Mouse (Mus musculus) midbrain, postnatal 0 days (tissue): ENCODE results near the gene Rftn1. TPM values are rescaled to one million over a fixed set of nuclear protein-coding genes. Genes with fewer than 3 reads are reported as not detected.
A peak's percentile ranks its signal among the peaks of the same experiment; 100 is the strongest.

Source experiments
- ATAC-seq: fragments of 200-750 bp; cut with Nextera tagmentation; 2 replicates; pipeline ENCODE4 v1.8.0; 2017; ENCODE audit warnings: moderate number of reproducible peaks, mild to moderate bottlenecking, moderate TSS enrichment, moderate library complexity; ENCODE audit not compliant: low FRiP score
- DNase-seq: peaks from one replicate; pipeline ENCODE4 v3.0.0-alpha.2; 2015; ENCODE audit warnings: low spot score
- H3K27ac ChIP-seq: fragments of 300-500 bp; sonication (generic); 2 replicates; pipeline ENCODE4 v1.5.1; 2014; ENCODE audit warnings: low read depth, mild to moderate bottlenecking, low read length, mixed read lengths
- H3K27me3 ChIP-seq: fragments of 300-500 bp; sonication (generic); 2 replicates; pipeline ENCODE4 v1.6.1; 2014; ENCODE audit warnings: low read length, control low read depth, mixed read lengths; ENCODE audit not compliant: insufficient read depth
- H3K36me3 ChIP-seq: fragments of 300-500 bp; sonication (generic); 2 replicates; pipeline ENCODE4 v1.6.1; 2014; ENCODE audit warnings: low read length, control low read depth, mixed read lengths; ENCODE audit not compliant: insufficient read depth
- H3K4me1 ChIP-seq: fragments of 300-500 bp; sonication (generic); 2 replicates; pipeline ENCODE4 v1.6.1; 2014; ENCODE audit warnings: mild to moderate bottlenecking, control low read depth, antibody characterized with exemption, low read length, mixed read lengths; ENCODE audit not compliant: insufficient read depth
- H3K4me2 ChIP-seq: fragments of 300-500 bp; sonication (generic); 2 replicates; pipeline ENCODE4 v1.6.1; 2014; ENCODE audit warnings: low read depth, mild to moderate bottlenecking, low read length, mixed read lengths; ENCODE audit not compliant: poor library complexity, severe bottlenecking
- H3K4me3 ChIP-seq: fragments of 300-500 bp; sonication (generic); 2 replicates; pipeline ENCODE4 v1.5.1; 2014; ENCODE audit warnings: low read depth, mild to moderate bottlenecking, low read length, moderate library complexity
- H3K9ac ChIP-seq: fragments of 300-500 bp; sonication (generic); replicated peaks from 2 replicates; pipeline ENCODE4 v1.6.1; 2014; ENCODE audit warnings: mild to moderate bottlenecking, low read length, moderate library complexity, mixed read lengths; ENCODE audit not compliant: poor library complexity, severe bottlenecking
- H3K9me3 ChIP-seq: fragments of 300-500 bp; sonication (generic); 2 replicates; pipeline ENCODE4 v1.6.1; 2016; ENCODE audit warnings: low read length, control low read depth
- CTCF ChIP-seq: IDR thresholded peaks from 2 replicates; pipeline ENCODE4 v1.5.1; 2016; ENCODE audit warnings: antibody characterized with exemption, mild to moderate bottlenecking
- WGBS: fragments of 180-500 bp; shearing (Covaris S2); extraction: QIAGEN DNeasy Blood & Tissue Kit; methylation state at CpG from one replicate; pipeline ENCODE4 v1.1.7; 2014; 5-methylcytosine and 5-hydroxymethylcytosine counted together
- polyA plus RNA-seq: library from polyadenylated mRNA; unstranded; fragments of >200 nt; fragmentation: Nextera tagmentation; extraction: Ambion mirVana; gene quantifications from 2 replicates; pipeline ENCODE4 v1.2.1, GENCODE M21; 2015
- total RNA-seq: library from RNA; depleted of rRNA; stranded (reverse); fragments of >200 nt; gene quantifications from 2 replicates; pipeline ENCODE4 v1.2.3, GENCODE M21; 2014

Rftn1 gene
- total and polyA plus RNA-seq, 2 experiments from 2014 or later = 28.2 to 46.4 TPM

- Histone ChIP-seq H3K27ac (no peak overlapping the region), H3K9me3 (no peaks in the 10 kb centered on the region), H3K27me3 (no peaks in the 10 kb centered on the region), H3K36me3 (no peaks in the 10 kb centered on the region), H3K4me1 (no peaks in the 10 kb centered on the region), H3K4me2 (no peak overlapping the region), H3K4me3 (no peak overlapping the region), H3K9ac (no peak overlapping the region)
- DNase-seq (no peak), ATAC-seq (no peak)
- 75% methylated on average over 8 of the region's 8 CpGs for WGBS
- no peak for TF ChIP-seq CTCF
These were observed 75.8 kb downstream of the Rftn1 start for GRCm38 (mm10) chr17:50114659-50115058.

DNA sequence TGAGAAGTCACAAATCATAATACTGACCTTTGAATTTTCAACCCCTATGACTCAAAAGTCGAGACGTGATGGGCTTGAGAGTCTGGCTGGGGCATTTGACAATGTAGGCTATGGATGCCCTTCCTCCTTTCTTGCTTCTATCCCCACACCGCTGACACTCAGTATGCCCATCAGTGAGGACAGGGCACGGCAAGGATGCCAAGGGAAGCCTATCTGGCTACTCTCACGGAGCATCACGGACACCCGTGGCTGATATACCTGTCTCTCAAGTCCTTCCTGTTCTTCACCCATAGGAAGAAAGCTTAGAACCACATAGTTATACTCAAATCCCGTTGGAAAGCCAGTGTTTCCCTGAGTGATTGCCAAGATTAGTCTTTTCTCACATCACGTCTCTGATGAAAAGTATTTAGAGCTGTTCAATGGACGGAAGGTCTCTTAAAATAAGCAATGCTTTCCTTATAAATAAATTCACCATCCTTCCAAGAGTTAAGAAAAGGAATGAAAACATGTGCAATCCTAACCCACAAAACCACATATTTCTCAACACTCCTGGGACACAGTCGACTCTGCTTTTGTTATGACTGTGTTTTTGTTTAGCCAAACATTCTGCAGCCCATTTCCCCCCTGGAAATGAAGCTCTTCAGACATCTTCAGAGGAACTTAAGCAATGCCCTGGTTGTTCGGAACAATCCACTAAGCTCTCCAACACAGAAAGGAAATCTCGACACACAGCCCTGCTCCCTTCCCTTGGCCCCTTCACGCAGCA lies 79.6 kb downstream of the Rftn1 start:
- DNase-seq (no peak), ATAC-seq (no peak)
- no peaks in the 10 kb centered on the region for H3K36me3 ChIP-seq
- 71% methylated on average over 14 of the region's 14 CpGs for WGBS
- no peak overlapping the region for H3K4me2 ChIP-seq
- H3K27me3 ChIP-seq = no peaks in the 10 kb centered on the region
- H3K4me3 ChIP-seq = no peak overlapping the region
- no peak overlapping the region for H3K9ac ChIP-seq
- TF ChIP-seq CTCF = no peak
- H3K4me1 ChIP-seq = no peaks in the 10 kb centered on the region
- H3K9me3 ChIP-seq = no peaks in the 10 kb centered on the region
- no peak overlapping the region for H3K27ac ChIP-seq

- Histone ChIP-seq H3K4me1 (no peaks in the 10 kb centered on the region), H3K4me3 (no peak overlapping the region), H3K4me2 (no peak overlapping the region), H3K36me3 (no peaks in the 10 kb centered on the region), H3K9me3 (no peaks in the 10 kb centered on the region), H3K27me3 (no peaks in the 10 kb centered on the region), H3K27ac (no peak overlapping the region), H3K9ac (no peak overlapping the region)
- WGBS = 99% methylated on average over 10 of the region's 10 CpGs
- TF ChIP-seq CTCF = no peak
- DNase-seq = no peak
- ATAC-seq = no peak
These were observed 83.7 kb downstream of the Rftn1 start for GRCm38 (mm10) chr17:50106811-50107210.

GRCm38 (mm10) chr17:50104131-50104530 lies 86.3 kb downstream of the Rftn1 start:
- WGBS = 75% methylated on average over 3 of the region's 3 CpGs
- no peaks in the 10 kb centered on the region for H3K36me3 ChIP-seq
- no peaks in the 10 kb centered on the region for H3K9me3 ChIP-seq
- no peak for TF ChIP-seq CTCF
- 0 out of 2 replicates have a peak, but pooled peaks cover 2% of the 10 kb centered on the region for H3K4me1 ChIP-seq
- H3K4me2 ChIP-seq = no peak overlapping the region
- no peak for ATAC-seq
- no peak overlapping the region for H3K4me3 ChIP-seq
- H3K27ac ChIP-seq = no peak overlapping the region
- no peak overlapping the region for H3K9ac ChIP-seq
- DNase-seq = no peak
- H3K27me3 ChIP-seq = no peaks in the 10 kb centered on the region

GRCm38 (mm10) chr17:50101416-50101815 lies 89.1 kb downstream of the Rftn1 start:
- Histone ChIP-seq H3K27ac (no peak overlapping the region), H3K4me3 (no peak overlapping the region), H3K9me3 (no peaks in the 10 kb centered on the region), H3K27me3 (no peaks in the 10 kb centered on the region), H3K4me1 (0 out of 2 replicates have a peak, but pooled peaks cover 2% of the 10 kb centered on the region), H3K9ac (no peak overlapping the region), H3K4me2 (no peak overlapping the region), H3K36me3 (no peaks in the 10 kb centered on the region)
- 94% methylated on average over 3 of the region's 3 CpGs for WGBS
- no peak for DNase-seq
- no peak for TF ChIP-seq CTCF
- no peak for ATAC-seq

DNA sequence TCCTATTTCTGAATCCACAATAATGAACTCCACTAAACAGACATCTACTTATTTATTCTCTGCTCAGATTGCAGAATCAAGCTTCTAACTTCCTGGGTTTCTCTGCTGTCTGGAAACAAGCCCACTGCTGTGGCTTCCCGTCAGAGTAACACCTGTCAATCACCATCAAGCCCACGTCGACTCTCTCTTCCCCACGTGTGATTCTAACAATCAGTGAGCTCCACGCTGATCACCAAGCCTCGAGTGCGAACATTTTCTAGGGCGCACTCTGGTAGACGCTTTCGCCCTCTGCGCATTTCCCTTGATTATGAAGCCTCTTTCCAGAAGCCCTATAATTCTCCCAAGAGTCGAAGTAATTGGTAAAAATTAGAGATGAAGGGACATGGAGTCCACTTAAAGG lies 90.4 kb downstream of the Rftn1 start:
- Histone ChIP-seq H3K4me1 (0 out of 2 replicates have a peak, but pooled peaks cover 2% of the 10 kb centered on the region), H3K27ac (no peak overlapping the region), H3K4me3 (no peak overlapping the region), H3K9ac (no peak overlapping the region), H3K9me3 (no peaks in the 10 kb centered on the region), H3K4me2 (peak overlapping the region; percentile 20), H3K36me3 (no peaks in the 10 kb centered on the region), H3K27me3 (no peaks in the 10 kb centered on the region)
- no peak for TF ChIP-seq CTCF
- ATAC-seq = no peak
- DNase-seq = no peak
- 57% methylated on average over 12 of the region's 12 CpGs for WGBS
